Mouse (Mus musculus): ENCODE measurements around the gene Kcnab3.

- TF ChIP-seq CTCF (IDR thresholded peaks at IDR 0.05; ENCODE audit: control insufficient read depth, insufficient read depth, insufficient replicate concordance, low read depth, low read length) (no peak), POLR2A (IDR thresholded peaks at IDR 0.05; ENCODE audit: control insufficient read depth, low read depth, low read length) (no peak)
Observed at GRCm38 (mm10) chr11:69362021-69362420, 36.0 kb downstream of the Kcnab3 start.

Data from testis, adult 2 months (tissue).